ENCODE assay signal across 9 mouse cellular contexts in the genomic region with DNA sequence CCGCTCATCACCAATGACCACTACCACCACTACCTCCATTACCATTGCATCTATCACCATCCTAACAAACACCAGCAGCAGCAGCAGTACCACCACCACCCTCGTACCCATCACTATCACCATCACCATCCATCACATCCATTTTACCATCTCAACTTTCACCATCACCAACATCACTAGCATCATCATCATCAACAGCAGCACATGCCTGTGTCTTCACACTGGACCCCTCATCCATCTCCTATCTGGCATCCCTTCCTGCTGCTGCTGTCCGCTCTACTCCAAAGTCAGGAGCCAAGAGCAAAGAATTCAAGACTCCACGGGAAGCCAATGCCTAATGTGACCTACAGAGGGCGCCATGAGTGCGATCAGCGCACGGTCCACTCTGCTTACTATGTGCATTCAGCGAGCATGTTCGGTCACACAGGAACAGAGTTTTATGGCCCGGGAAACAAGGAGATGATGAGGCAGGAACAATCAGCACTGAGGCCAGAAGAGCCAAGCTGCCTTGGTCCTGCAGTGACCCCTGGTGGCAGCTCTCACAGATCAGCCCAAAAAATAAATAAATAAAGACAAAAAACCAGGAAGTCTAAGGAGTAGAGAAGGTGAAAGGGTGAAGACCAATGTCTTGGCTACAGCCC.
DNase-seq lines count a peak whose midpoint lies in the region; ATAC-seq and TF ChIP-seq lines count a peak whose summit lies in the region.
"Had no signal": no experiment of that assay in that cellular context is flagged by ENCODE, and none has a peak within 500 bp of the region (broad histone marks: within the 10 kb centered on the region; RNA-seq: fewer than 3 reads in every experiment).

No protein-coding gene starts in this region.

- intact Hi-C loops in heart, postnatal 36 days (cut with DNase I): loop anchor here (1.0 to 2.0 kb wide), 4 partner anchors 34 to 198 kb away; no protein-coding TSS in a partner anchor

- no peak for TF ChIP-seq CTCF in Patski (IDR thresholded peaks at IDR 0.05)

- no peaks in the 10 kb centered on the region for H3K27me3 ChIP-seq in Patski
- no peaks in the 10 kb centered on the region for H3K27me3 ChIP-seq in splenic B cell, adult 2 months (ENCODE audit: control insufficient read depth, insufficient read depth, low read length, poor library complexity, severe bottlenecking)
- H3K27me3 ChIP-seq: lung, embryonic 15.5 days had no signal

- H3K36me3 ChIP-seq in splenic B cell, adult 2 months (ENCODE audit: control insufficient read depth, insufficient read depth, low read length, poor library complexity, severe bottlenecking): peaks cover 2% of the 10 kb centered on the region; the same call in 1 of the 2 replicates

- no peak for ATAC-seq in frontal cortex, adult (ENCODE audit: low TSS enrichment)
- ATAC-seq in Patski: no peak
- ATAC-seq in megakaryocyte-erythroid progenitor cell, adult 5-6 weeks (replicated peaks; ENCODE audit: low FRiP score, low TSS enrichment, poor library complexity, severe bottlenecking): peak; percentile 24

- CTCF ChIA-PET in Patski (lab: Charles Lee): no interaction called here

- POLR2A ChIA-PET in Patski (lab: Charles Lee): interaction anchor here (1.3 to 1.4 kb wide), 2 partner anchors 32 to 177 kb away, joined by 3 to 4 read pairs; no protein-coding TSS in a partner anchor

- DNase-seq in frontal cortex, postnatal 25 days (ENCODE audit: low spot score in 2 of 2): peak; percentile 38 to 46
- DNase-seq in Patski (ENCODE audit: low read depth, low spot score): peak; percentile 20
- DNase-seq in cerebellum, postnatal 14 days: peak; percentile 82 to 87
- DNase-seq in heart, postnatal 36 days: peak; percentile 71 to 75
- peak; percentile 51 for DNase-seq in left cerebral cortex, adult 11 months (ENCODE audit: low spot score)
- DNase-seq in splenic B cell, adult 2 months (ENCODE audit: low read depth, low spot score): peak; percentile 78

- in situ Hi-C loops in Patski (cut with MboI; ENCODE audit: low pct_unique_long_range_greater_than_20kb): no loop called here

Comparison
In these comparisons a context has a peak if more than half of its experiments do, and no peak if none do; other contexts are left out.
1. DNase-seq: peak in every context shown above with its lines; median percentile 84 in cerebellum, postnatal 14 days; 78 in splenic B cell, adult 2 months; 73 in heart, postnatal 36 days; 51 in left cerebral cortex, adult 11 months; 42 in frontal cortex, postnatal 25 days; 20 in Patski.